Mouse (Mus musculus) adrenal gland, postnatal 36 days (tissue): ENCODE results near the gene Rps6ka5. TPM values are rescaled to one million over a fixed set of nuclear protein-coding genes. Genes with fewer than 3 reads are reported as not detected.

ENCODE experiments used
- DNase-seq, 2 experiments: peaks; one replicate each; pipeline ENCODE4 v3.0.0; 2021; ENCODE audit warnings: mixed read lengths in 1 of 2
- total RNA-seq, 2 experiments: library from RNA; stranded (reverse); gene quantifications; 2 replicates each; pipeline ENCODE4 v1.2.3; 2021

Rps6ka5 gene
- total RNA-seq, 2 experiments from 2014 or later = 4.1 to 8.2 TPM

DNA sequence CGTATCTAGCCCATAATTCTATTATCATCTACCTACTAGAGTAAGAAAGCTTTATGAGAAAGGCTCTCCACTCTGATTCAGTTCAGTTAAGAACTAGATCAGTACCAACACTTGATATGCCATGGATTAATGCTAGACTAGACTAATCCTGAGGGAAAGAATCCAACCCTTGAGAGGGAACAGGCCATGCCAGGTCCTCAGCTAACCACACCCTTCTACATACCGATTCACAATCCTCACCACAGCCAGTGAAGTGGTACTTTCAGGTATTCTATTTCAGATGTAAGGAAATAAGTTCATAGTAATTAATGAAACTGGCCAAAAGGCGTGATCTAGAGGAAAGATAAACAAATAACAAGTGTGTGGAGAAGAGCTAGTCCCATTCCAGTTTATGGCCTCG lies 70.8 kb downstream of the Rps6ka5 start:
- no peak for DNase-seq

DNA sequence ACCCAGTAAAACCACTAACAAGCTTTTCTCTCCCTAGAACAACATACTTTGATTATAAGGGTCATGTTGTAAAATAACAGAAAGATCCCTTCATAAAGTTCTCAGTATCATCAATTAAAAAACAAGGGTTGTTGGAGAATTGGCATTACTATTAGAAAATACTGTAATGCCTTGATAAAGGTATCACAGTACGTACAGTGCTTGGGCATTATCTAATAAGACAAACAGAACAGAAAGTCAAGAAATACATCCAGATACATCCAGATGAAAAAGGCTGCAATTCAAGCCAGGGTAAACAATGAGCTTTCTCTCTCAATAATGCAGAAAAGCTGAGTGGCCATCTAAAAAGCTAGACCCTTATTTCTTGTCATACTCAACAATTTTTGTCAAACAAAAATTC lies 84.8 kb downstream of the Rps6ka5 start:
- DNase-seq = no peak

DNA sequence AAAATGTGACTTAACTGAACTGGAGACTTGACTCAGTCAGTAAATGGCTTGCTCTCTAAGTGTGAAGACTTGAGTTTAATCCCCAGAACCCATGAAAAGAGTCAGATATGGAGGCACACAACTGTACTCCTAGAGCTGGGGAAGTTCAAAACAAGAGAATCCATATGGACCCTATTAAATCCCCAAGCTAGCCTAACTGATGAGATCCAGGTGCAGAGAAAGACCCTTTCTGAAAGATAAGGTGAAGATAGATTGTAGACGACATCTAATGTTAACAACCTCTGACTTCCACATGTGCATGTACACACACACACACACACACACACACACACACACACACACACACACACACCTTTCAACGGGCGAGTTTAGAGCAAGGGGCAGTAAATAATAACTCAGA lies 86.1 kb downstream of the Rps6ka5 start:
- DNase-seq = no peak

DNA sequence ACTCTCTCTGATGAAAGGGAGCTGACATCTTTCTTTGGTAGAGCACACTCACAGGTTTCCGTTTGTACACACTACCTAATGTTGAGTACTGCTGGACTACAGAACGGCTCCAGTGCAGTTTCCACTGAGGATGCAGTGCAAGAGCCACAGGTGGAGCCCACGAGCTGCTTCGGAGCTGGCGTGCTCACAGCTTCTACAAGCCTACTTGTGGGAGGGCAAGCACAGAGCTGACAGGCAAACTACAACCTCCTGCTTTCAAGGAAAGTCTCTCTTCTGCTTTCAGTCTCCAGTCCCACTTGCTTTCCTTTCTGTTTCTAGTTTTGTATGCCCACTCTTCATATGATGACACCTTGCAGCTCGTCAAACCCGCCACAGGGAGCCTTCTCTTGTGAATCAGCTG lies 87.1 kb downstream of the Rps6ka5 start:
- DNase-seq = peak; percentile 10 to 14

DNA sequence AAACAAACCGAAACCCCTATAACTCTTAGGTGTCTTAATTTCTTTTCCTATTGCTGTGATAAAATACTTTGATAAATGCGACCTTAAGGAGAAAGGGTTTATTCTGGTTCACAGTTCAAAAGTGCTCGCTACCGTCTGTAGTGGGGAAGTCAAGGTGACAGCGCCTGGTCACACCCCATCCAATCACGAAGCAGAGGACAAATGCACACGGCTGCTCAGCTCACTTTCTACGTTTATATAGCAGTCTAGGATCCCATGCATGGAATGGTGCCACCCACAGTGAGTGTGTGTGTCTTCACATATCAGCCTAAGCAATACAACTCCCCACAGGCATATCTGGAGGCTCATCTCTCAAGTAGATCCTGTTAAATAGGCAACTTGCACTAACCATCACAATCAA lies 88.9 kb downstream of the Rps6ka5 start:
- no peak for DNase-seq

DNA sequence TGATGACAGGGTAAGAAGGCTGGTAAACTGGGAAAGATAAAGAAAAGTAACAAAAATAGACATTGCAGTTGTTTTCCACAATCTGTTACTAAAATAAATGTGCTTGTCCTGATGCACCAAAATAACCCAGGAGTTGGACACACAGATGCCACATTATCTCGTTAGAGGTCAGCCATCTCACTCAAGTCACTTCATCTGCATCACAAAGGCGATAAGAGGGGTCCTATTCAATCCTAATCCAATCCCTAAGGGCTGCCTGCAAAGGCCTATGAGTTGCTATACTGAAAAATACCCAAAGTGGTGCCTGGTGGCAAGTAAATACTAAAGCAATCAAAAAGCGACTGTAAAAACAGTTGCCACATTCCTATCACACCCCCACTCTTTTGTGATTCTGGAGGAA lies 90.0 kb downstream of the Rps6ka5 start:
- DNase-seq = no peak

DNA sequence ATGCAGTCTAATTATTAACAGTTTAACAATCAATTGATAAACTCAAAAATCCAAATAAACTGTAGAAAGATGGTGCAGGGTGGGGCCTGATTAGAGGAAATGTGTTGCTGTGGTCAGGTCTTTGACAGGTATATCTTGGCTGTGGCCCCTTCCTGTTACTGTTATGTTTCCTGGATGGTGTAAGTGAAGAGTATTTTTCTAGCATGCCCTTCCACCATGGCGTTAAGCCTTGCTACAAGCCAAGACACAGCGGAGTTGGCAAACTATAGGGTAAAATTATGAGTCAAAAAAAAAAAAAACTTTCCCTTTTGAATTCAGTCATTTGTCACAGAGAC lies 90.5 kb downstream of the Rps6ka5 start:
- no peak for DNase-seq

DNA sequence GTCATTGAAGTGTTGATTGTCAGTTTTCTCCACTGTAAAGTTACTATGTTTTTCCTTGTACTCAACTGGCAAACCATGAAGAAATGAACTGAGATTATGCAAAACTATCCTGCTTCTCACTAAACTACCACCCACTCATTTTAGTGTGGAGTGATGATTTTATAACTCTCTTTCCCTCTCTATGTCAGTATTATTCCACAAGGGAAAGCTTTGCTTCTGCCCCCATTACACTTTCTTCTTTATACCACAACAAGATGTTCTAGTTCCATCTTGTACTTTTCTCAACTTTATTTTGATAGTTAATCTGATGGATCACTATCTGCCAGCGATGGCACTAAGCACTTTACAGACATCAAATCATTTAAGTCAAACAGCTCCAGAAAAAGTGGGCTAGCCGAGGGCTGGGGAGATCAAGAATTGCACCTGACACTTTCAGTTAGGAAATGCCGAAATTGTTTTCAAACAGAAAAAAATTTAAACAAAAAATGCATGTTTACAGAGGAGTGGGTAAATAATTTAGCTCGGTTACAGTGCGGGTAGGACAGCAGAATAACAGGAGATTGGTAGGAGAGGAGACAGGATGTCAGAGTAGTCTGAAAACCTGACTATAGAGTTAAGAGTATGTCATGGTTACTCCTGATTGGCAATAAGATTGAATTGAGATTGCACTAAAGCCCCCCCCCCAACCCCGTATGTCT lies 91.0 kb downstream of the Rps6ka5 start:
- no peak for DNase-seq

DNA sequence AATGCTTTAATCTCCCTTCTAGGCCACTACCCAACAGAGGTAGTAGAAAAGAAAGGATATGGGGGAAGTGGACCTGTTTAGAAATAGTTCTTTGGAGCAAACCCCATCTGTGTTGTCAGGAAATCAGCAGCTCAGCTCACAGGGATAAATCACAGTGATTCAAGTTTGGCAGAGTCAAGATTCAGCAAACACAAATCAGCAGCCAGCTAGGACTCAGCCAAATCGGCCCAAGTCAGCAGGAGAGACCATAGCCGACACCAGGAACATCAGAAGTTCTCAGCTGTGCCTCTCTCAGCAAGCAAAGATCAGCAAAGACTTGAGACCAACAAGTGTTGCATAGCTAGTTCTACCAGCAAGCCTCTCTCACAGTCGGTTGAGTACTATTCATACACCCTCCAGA lies 93.6 kb downstream of the Rps6ka5 start:
- DNase-seq = no peak

DNA sequence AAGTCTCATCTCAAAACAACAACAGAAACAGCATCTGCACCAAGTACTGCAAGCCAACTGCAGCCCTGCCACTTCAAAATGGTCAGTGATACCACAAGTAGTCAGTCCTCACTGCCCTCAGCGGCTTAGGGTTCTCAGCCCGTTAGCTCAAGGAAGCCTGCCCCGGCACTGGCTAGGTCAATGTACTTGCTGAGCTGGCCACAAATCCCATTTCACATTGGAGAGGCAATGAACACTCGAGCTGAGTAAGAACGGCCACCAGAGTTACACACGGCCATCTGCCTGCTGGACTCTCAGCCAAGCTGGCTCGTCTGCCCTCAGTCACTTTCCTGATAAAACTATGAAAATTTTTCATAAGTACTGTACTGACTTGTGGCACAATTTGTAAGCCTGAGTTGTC lies 95.5 kb downstream of the Rps6ka5 start:
- no peak for DNase-seq

DNA sequence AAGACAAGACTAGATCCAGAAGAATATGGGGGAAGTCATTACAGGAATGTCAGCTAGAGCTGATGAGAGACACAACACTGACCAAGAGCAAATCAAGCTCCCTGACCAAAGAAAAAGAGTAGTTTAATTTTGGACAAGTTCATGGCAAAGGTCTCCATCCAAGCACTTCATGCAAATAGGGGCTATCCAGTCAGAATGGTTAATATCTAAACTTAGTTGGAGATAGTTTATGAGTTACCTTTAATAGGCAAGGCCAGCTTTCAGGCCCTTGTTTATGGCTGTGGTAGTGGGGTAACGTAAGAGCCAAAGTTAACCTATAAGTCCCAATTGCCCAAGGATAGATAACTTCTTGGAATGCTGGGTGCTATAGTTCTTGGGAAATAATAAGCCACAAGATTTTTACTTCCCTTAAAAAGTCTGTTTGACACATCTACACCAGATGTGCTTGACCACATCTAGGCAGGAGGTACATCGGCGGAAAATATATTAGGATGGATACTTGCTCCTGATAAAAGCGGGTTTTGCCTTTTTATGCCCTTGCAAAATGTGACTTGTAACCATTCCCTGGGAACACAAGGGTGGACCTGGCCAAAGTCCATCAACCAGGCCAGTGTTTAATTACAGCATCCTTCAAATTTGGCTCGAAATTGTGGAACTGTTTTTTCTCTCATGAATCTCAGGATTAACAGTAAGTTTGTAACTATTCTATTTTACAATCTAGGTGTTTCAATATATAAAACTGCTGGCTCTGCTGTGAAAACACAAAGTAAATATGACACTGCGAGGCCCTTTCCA lies 97.5 kb downstream of the Rps6ka5 start:
- DNase-seq = no peak

DNA sequence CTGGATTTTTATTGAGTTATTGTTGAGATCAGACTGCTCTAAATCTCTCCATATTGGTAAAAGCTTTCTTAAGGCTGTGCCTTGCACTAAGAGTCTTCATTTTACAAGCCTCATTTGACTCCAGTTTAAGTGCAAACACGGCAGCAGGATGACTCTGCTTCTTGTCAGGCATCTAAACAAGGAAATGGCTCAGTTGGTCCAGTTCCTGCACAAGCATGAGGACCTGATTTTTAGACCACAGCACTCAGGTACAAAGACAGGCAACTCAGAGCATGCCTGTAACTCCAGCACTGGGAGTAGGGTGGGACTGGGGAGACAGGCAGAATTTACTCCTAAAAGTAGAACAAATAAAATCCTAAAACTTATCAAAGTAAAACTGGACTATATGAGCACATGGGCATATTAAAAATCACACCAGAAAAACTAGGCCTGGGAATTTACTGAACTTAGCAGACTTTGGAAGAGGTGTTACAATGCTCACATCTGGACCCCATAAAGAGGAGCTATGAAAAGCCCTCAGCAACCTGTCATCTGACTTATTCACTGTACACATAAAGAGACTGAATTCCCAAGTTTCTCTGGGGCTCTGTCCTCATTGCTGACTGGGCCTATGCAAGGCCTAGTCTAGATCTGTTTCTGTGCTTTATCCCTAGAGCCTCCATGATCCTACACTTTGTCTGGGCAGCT lies 99.6 kb downstream of the Rps6ka5 start:
- DNase-seq = no peak

DNA sequence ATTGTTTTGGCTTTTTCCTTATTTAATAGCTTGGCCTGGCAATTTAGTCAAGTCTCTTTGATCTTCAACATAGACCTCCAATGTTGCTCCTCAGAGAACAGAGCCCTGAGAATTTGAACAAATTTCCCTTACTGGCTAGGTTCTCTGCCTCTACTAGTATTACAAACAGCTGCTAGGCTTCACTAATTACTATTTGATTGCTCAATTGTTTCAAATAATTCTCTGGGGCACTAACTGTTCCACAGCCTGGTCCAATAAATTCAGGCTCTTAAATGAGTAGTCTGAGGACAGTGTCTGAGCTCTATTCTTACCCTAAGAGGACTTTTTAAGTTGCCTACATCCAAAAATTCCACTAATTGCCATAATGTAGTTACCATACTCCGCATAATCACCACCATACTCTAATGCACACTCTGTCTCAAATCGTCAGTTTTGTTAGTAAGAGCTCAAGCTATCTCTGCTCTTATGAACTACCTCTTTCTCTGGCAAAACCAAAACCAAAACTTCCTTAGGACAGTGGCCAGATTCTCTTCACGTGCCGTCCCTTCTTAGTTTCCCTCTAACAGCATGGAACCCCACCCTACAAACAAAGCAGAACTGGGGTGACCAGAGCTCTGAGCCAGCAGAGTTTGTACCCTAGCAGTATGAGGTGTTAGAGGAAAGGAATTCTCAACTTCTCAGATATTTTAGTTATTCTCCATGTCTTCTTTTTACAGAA lies 100.4 kb downstream of the Rps6ka5 start:
- no peak for DNase-seq

DNA sequence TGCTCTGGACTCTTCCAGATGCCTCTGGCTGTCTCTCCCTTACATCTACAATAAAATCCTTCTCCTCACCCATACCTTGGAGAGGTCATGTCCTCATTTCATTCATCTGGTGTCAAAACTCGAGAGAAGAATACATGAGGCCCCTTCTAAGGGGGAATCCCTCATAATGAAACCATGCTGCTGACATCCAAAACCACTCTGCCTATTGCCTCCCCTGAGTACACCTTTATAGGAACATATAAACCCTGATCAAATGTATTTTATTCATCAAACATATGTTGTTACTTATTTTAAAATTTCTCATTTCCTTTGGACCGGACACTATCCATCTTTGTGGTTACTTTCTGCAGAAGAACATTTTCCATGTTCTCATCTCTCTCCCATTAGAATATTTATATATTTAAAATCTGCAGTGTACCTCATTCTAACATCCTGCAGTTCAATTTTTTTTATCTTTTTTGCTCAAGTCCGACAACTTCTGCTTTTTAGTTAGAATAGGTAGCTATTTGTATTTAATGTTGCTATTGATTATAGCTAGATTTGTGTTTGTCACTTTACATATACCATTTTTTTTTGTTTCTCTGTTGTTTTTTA lies 101.8 kb downstream of the Rps6ka5 start:
- DNase-seq = no peak

DNA sequence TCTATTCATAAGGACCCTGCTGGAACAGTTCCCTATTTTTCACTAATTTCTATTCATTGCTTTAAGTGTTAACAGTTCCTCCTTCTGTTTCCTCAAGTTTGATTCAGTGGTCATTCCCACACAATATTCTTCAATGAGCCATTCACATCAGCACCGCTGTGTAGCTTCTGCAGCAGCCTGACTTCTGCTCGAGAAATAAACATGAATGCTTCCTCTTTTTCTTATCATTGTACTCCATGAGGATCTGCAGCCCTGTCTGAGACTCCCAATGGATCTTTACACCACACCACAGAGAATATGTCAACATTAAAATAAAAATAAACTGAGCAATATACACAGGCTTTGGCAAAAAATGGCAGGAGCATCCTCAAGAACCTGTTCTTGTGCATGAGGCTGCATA lies 111.5 kb downstream of the Rps6ka5 start:
- DNase-seq = no peak

DNA sequence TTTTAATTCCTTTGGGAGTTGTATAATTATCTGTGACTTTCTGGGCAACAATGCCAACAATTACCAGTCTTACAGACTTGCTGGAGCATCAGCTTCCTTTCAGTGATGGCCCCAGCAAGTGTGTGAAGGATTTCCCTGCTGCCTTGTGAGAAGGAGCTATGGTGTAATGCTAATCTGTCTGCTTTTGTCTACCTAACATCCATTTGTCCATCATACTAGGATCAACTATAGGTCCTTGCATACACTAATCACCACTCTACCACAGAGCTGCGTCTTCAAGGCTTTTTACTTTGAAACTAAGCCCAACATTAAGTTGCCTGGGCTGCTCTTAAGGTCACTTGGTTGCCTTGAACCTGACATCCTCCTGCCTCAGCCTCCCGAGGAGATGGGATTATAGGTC lies 112.9 kb downstream of the Rps6ka5 start:
- DNase-seq = no peak

DNA sequence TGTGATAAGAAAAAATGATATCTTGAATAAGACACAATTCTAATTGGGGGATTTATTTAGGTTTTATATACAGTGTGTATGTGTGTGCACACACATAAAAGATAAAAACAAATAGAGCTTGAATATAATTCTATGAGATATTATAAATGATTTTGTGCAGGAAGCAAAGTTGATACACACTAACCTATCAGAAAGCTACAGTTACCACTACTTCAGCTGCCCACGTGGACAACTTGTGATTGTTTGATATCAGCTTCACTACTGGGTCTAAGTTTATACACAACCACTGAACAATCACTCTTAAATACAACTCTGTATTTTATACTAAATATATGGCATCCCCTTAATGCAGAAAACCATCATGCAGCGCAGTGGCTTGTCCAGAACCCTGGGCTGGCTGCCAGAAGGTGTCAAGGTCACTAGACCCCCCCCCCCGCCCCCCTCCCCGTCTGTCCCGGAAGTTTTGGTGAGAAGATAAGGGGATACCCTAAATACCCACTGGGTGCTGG lies 113.5 kb downstream of the Rps6ka5 start:
- no peak for DNase-seq

DNA sequence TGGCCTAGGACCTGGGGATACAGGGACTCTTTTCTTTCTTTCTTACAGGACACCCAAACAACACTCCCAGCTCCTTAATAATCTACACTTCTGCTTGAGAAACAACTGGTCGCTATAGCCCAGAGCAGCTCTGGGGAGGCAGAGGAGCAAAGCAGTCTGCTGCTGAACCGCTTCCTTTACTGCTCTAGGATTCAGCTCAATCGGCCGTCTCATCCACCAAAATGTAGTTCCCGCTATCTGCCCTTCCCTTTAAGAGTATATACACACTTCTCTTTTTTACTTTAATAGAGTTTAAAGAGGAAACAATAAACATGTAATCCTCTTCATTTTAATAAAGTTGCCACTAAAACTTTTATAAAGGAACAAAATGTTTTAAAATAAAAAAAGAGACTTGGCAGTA lies 117.0 kb downstream of the Rps6ka5 start:
- no peak for DNase-seq

DNA sequence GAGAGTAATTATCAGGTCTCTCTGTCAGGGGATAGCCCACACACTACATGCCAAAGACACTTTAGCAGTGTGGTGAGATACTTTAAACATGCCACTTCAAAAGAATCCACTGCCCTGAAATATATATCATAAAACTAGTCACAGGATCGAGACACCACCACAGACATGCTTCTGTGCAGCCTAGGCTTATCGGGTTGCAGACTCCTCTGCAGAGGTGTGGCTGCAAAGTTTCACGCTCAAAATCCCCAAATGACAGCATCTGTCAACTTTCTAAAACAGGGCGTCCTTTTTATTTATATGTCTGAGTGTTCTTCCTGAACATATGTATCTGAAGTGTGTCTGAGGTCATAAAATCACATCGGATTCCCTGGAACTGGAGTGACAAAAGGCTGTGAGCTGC lies 117.7 kb downstream of the Rps6ka5 start:
- DNase-seq = no peak

DNA sequence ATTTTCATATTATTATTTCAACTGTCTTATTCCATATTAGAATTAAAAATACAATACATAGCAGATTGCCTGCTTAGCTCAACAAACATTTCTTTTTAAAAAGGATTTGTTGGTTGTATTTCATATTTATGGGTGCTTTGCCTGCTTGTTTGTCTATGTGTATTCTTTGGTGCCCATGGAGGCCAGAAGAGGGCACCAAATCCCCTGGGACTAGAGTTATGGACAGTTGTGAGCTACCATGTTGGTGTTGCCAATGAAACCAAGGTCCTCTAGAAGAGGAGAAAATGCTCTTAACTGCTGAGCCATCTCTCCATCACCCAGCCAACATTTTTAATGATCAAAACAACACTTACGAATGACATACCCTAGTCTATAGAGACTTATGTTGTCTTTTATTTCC lies 120.0 kb downstream of the Rps6ka5 start:
- DNase-seq = peak; percentile 16 to 42

DNA sequence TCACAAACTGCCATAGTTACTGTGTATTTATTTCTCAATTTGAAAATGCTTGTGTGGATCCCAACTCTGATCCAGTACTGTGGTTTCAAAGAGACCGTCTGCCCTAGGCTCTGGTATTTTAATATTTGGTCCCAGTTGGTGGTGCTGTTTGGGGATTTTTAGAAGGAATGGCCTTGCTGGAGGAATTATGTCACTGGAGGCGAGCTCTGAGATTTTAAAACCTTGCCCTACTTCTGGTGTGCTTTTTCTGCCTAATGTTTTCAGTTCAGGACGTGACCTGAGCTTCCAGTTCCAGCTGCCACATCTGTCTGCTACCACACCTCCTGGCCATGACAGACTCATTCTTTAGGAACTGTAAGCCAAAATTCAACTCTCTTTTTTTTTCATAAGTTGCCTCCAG lies 121.2 kb downstream of the Rps6ka5 start:
- DNase-seq = peak in 1 of 2 experiments; percentile 4

DNA sequence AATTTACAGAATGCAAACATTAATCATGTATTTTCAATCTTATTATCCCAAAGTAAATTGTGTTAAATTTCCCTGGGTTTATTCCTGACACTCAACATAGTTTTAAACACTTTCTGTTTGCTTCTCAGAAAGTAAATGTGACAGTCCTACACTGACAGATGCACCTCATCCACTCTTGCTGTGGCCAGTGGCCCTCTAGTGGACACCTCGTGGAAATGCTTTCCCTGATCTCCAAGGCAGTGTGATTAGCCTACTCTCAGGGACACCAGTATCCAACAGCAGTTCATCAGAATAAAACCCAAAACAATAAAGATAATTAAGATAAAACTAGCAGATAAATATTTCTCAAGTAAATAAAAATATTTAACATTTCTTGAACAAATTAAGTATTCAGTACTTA lies 122.2 kb downstream of the Rps6ka5 start:
- DNase-seq = peak; percentile 50 to 64
